Mouse (Mus musculus) G1E (cell line): ENCODE data around the gene Dop1a. TPM values are rescaled to one million over a fixed set of nuclear protein-coding genes. Genes with fewer than 3 reads are reported as not detected.
"Not testable (repeated sequence)": the region's sequence is repeated elsewhere in the genome, so short reads cannot be mapped to it uniquely, and the experiment has no call there.

ENCODE experiments used
- ATAC-seq: 2 replicates; pipeline ENCODE4 v1.8.0; 2016; ENCODE audit warnings: mild to moderate bottlenecking; ENCODE audit not compliant: insufficient number of reproducible peaks, poor library complexity, low FRiP score, severe bottlenecking; ENCODE audit errors: extremely low read depth
- DNase-seq: peaks from one replicate; pipeline ENCODE4 v3.0.0; 2012; ENCODE audit warnings: low spot score
- H3K27me3 ChIP-seq: 2 replicates; pipeline ENCODE4 v1.6.1; 2012; ENCODE audit warnings: mild to moderate bottlenecking, low read length, inconsistent platforms; ENCODE audit not compliant: insufficient read depth
- H3K36me3 ChIP-seq: replicated peaks from 2 replicates; pipeline ENCODE3; 2012; ENCODE audit warnings: mild to moderate bottlenecking, inconsistent platforms
- H3K4me1 ChIP-seq: 2 replicates; pipeline ENCODE4 v1.6.1; 2012; ENCODE audit warnings: low read depth, low read length, inconsistent platforms, mixed read lengths; ENCODE audit not compliant: insufficient read depth
- H3K4me3 ChIP-seq: 2 replicates; pipeline ENCODE4 v1.5.1; 2012; ENCODE audit warnings: low read depth, mild to moderate bottlenecking, inconsistent platforms, low read length, moderate library complexity, mixed read lengths
- H3K9me3 ChIP-seq: replicated peaks from 2 replicates; pipeline ENCODE4 v1.6.1; 2012; ENCODE audit warnings: inconsistent platforms
- CTCF ChIP-seq: IDR thresholded peaks from 2 replicates; pipeline ENCODE4 v1.5.1; 2012; ENCODE audit warnings: low read depth, low read length, inconsistent platforms, mixed read lengths
- GATA1 ChIP-seq: IDR thresholded peaks from 2 replicates; pipeline ENCODE4 v1.6.1; 2012; ENCODE audit warnings: borderline replicate concordance, low read length, inconsistent platforms, mixed read lengths
- GATA2 ChIP-seq: IDR thresholded peaks from 2 replicates; pipeline ENCODE4 v1.6.1; 2012; ENCODE audit warnings: low read depth, low read length, inconsistent platforms, borderline replicate concordance
- POLR2AphosphoS5 ChIP-seq: IDR thresholded peaks from 2 replicates; pipeline ENCODE4 v1.6.1; 2012; ENCODE audit warnings: low read depth, low read length, inconsistent platforms; ENCODE audit not compliant: insufficient replicate concordance
- TAL1 ChIP-seq: conservative IDR thresholded peaks from 2 replicates; pipeline ENCODE4 v1.6.1; 2012; ENCODE audit warnings: low read depth, low read length, inconsistent platforms, mixed read lengths
- polyA plus RNA-seq: library from polyadenylated mRNA; stranded (reverse); fragments of >175 nt; gene quantifications from 2 replicates; pipeline ENCODE4 v1.2.3, GENCODE M21; 2012
- total RNA-seq, 2 experiments: library from RNA; stranded (forward) in 1 of 2; stranded (reverse) in 1 of 2; fragments of 200-1000 nt in 1 of 2; fragments of >200 nt in 1 of 2; fragmentation: Nextera tagmentation in 1 of 2; gene quantifications; 2 replicates each; pipeline ENCODE4 v1.2.3; 2014 to 2017

Dop1a gene
- total and polyA plus RNA-seq, 3 experiments: 3.4 to 56.7 (median 33.3) TPM

- H3K27me3 ChIP-seq: no peaks in the 10 kb centered on the region
- no peak overlapping the region for H3K4me3 ChIP-seq
- H3K4me1 ChIP-seq: no peaks in the 10 kb centered on the region
- no peak for TF ChIP-seq GATA1
- TF ChIP-seq POLR2AphosphoS5: no peak
- TF ChIP-seq CTCF: no peak
- no peak for TF ChIP-seq TAL1
- TF ChIP-seq GATA2: no peak
- no peak for ATAC-seq
- H3K9me3 ChIP-seq: no peaks in the 10 kb centered on the region
- peaks cover 3% of the 10 kb centered on the region for H3K36me3 ChIP-seq
- no peak for DNase-seq
Observed at GRCm38 (mm10) chr9:86579657-86580056, 112.7 kb downstream of the Dop1a start.

GRCm38 (mm10) chr9:86583740-86584139 is 116.8 kb downstream of the Dop1a start:
- DNase-seq: peak; percentile 40

GRCm38 (mm10) chr9:86587019-86587795 is 120.3 kb downstream of the Dop1a start:
- no peak for ATAC-seq

More at GRCm38 (mm10) chr9:86583740-86584139, 116.8 kb downstream of the Dop1a start:
- H3K36me3 ChIP-seq: peaks cover 3% of the 10 kb centered on the region
- peak; percentile 78 for ATAC-seq
- H3K4me3 ChIP-seq: no peak overlapping the region
- H3K9me3 ChIP-seq: no peaks in the 10 kb centered on the region
- peaks cover 5% of the 10 kb centered on the region; the same call in 1 of the 2 replicates for H3K4me1 ChIP-seq
- TF ChIP-seq GATA1 (no peak), CTCF (peak; percentile 77)
- H3K27me3 ChIP-seq: no peaks in the 10 kb centered on the region

GRCm38 (mm10) chr9:86592676-86593668 is 126.0 kb downstream of the Dop1a start:
- ATAC-seq: no peak
- Histone ChIP-seq H3K27me3 (no peaks in the 10 kb centered on the region), H3K4me3 (no peak overlapping the region), H3K36me3 (peaks cover 6% of the 10 kb centered on the region), H3K9me3 (no peaks in the 10 kb centered on the region), H3K4me1 (peaks cover 5% of the 10 kb centered on the region; the same call in 1 of the 2 replicates)
- TF ChIP-seq CTCF (peak; percentile 12; the same call in 1 of the 2 replicates), TAL1 (no peak), GATA2 (no peak), POLR2AphosphoS5 (no peak)
- DNase-seq: no peak

More at GRCm38 (mm10) chr9:86587019-86587795, 120.3 kb downstream of the Dop1a start:
- Histone ChIP-seq H3K9me3 (no peaks in the 10 kb centered on the region), H3K4me1 (peaks cover 5% of the 10 kb centered on the region; the same call in 1 of the 2 replicates), H3K27me3 (no peaks in the 10 kb centered on the region), H3K36me3 (peaks cover 3% of the 10 kb centered on the region), H3K4me3 (no peak overlapping the region)
- TF ChIP-seq POLR2AphosphoS5: no peak
- DNase-seq: no peak

- ATAC-seq, H3K4me1 ChIP-seq, H3K36me3 ChIP-seq, DNase-seq, H3K9me3 ChIP-seq, H3K4me3 ChIP-seq, H3K27me3 ChIP-seq: not testable (repeated sequence)
Observed at GRCm38 (mm10) chr9:86594357-86594767, 127.4 kb downstream of the Dop1a start.

- H3K27me3 ChIP-seq, DNase-seq, H3K4me3 ChIP-seq, H3K36me3 ChIP-seq, H3K9me3 ChIP-seq, ATAC-seq, H3K4me1 ChIP-seq: not testable (repeated sequence)
Observed at GRCm38 (mm10) chr9:86596983-86597382, 130.0 kb downstream of the Dop1a start.
